Mouse (Mus musculus) hindbrain, embryonic 11.5 days (tissue): ENCODE measurements at regions not wholly inside any gene's neighbourhood (a gene's known extent, or its start where the extent isn't known, plus 50 kb on each side); places are given as distances from the start of the nearest gene placed in this dataset.

Experiments used
- ATAC-seq: fragments of 200-750 bp; cut with Nextera tagmentation; 2 replicates; pipeline ENCODE4 v1.8.0; 2017; ENCODE audit warnings: mild to moderate bottlenecking, moderate TSS enrichment, moderate library complexity; ENCODE audit not compliant: low FRiP score
- DNase-seq: peaks from one replicate; pipeline ENCODE4 v3.0.0-alpha.2; 2015; ENCODE audit warnings: low spot score
- H3K27ac ChIP-seq: fragments of 300-500 bp; sonication (generic); 2 replicates; pipeline ENCODE4 v1.5.1; 2014; ENCODE audit warnings: mild to moderate bottlenecking, low read depth, low read length
- H3K27me3 ChIP-seq: fragments of 300-500 bp; sonication (generic); 2 replicates; pipeline ENCODE4 v1.6.1; 2014; ENCODE audit warnings: mild to moderate bottlenecking, low read length, moderate library complexity, mixed read lengths; ENCODE audit not compliant: control insufficient read depth, insufficient read depth
- H3K36me3 ChIP-seq: fragments of 300-500 bp; sonication (generic); 2 replicates; pipeline ENCODE4 v1.6.1; 2014; ENCODE audit warnings: mild to moderate bottlenecking, low read length, moderate library complexity, mixed read lengths; ENCODE audit not compliant: control insufficient read depth, insufficient read depth
- H3K4me1 ChIP-seq: fragments of 300-500 bp; sonication (generic); replicated peaks from 2 replicates; pipeline ENCODE4 v1.6.1; 2014; ENCODE audit warnings: low read length, mixed read lengths; ENCODE audit not compliant: control insufficient read depth, insufficient read depth
- H3K4me2 ChIP-seq: fragments of 300-500 bp; sonication (generic); replicated peaks from 2 replicates; pipeline ENCODE4 v1.6.1; 2014; ENCODE audit warnings: mild to moderate bottlenecking, low read depth, low read length
- H3K4me3 ChIP-seq: fragments of 300-500 bp; sonication (generic); 2 replicates; pipeline ENCODE4 v1.5.1; 2014; ENCODE audit warnings: low read depth, low read length
- H3K9ac ChIP-seq: fragments of 300-500 bp; sonication (generic); 2 replicates; pipeline ENCODE4 v1.6.1; 2014; ENCODE audit warnings: low read depth, low read length
- H3K9me3 ChIP-seq: fragments of 300-500 bp; sonication (generic); 2 replicates; pipeline ENCODE4 v1.6.1; 2016; ENCODE audit warnings: low read length; ENCODE audit not compliant: control insufficient read depth
- WGBS: fragments of 180-500 bp; shearing (Covaris S2); extraction: QIAGEN DNeasy Blood & Tissue Kit; methylation state at CpG from one replicate; pipeline ENCODE4 v1.1.7; 2014; 5-methylcytosine and 5-hydroxymethylcytosine counted together

DNA sequence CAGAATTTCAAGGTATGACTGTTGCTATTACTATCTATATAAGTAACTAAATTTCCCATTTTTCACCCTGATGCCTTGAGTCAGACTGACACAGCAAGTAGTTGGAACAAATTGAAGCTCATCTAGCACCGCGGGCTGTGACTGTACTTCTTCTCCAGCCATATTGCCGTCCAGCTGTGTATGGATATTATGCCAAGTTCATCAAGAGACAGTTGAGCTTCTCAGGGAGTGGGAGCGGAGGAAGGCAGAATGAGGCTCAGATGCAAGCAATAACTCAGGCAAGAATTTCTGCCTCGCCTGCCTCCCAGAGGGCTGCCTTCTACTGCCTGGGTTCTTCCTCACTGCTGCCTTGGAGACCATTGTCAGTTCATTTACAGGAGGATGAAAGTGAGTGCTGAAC, 492.6 kb downstream of the Tox3 start:
- ATAC-seq (no peak), DNase-seq (no peak)
- WGBS, result 85% methylated on average over 5 of the region's 5 CpGs
- H3K9me3 ChIP-seq, result no peaks in the 10 kb centered on the region
- H3K27ac ChIP-seq, result no peak overlapping the region
- H3K9ac ChIP-seq, result no peak overlapping the region
- H3K27me3 ChIP-seq, result no peaks in the 10 kb centered on the region
- no peak overlapping the region for H3K4me2 ChIP-seq
- H3K4me3 ChIP-seq, result no peak overlapping the region
- no peaks in the 10 kb centered on the region for H3K4me1 ChIP-seq
- H3K36me3 ChIP-seq, result no peaks in the 10 kb centered on the region

GRCm38 (mm10) chr8:89850209-89850796, 497.8 kb downstream of the Tox3 start:
- peak; percentile 79 for DNase-seq
- no peak overlapping the region for H3K4me3 ChIP-seq
- no peak overlapping the region for H3K4me2 ChIP-seq
- no peaks in the 10 kb centered on the region for H3K9me3 ChIP-seq
- WGBS, result 48% methylated on average over 3 of the region's 3 CpGs
- peak overlapping the region; percentile 58; the same call in 1 of the 2 replicates for H3K27ac ChIP-seq
- no peak overlapping the region for H3K9ac ChIP-seq
- no peaks in the 10 kb centered on the region for H3K27me3 ChIP-seq
- H3K4me1 ChIP-seq, result 0 out of 2 replicates have a peak, but pooled peaks cover 2% of the 10 kb centered on the region
- H3K36me3 ChIP-seq, result no peaks in the 10 kb centered on the region
- peak; percentile 82; the same call in 1 of the 2 replicates for ATAC-seq

- no peaks in the 10 kb centered on the region for H3K36me3 ChIP-seq
- H3K9ac ChIP-seq, result no peak overlapping the region
- no peak overlapping the region for H3K4me2 ChIP-seq
- ATAC-seq (peak; percentile 35), DNase-seq (peak; percentile 72)
- WGBS, result 60% methylated on average over 7 of the region's 7 CpGs
- 0 out of 2 replicates have a peak, but pooled peaks cover 2% of the 10 kb centered on the region for H3K4me1 ChIP-seq
- H3K9me3 ChIP-seq, result no peaks in the 10 kb centered on the region
- H3K27me3 ChIP-seq, result no peaks in the 10 kb centered on the region
- no peak overlapping the region for H3K4me3 ChIP-seq
- H3K27ac ChIP-seq, result peak overlapping the region; percentile 58; the same call in 1 of the 2 replicates
Observed at GRCm38 (mm10) chr8:89849416-89850208, 498.5 kb downstream of the Tox3 start.

DNA sequence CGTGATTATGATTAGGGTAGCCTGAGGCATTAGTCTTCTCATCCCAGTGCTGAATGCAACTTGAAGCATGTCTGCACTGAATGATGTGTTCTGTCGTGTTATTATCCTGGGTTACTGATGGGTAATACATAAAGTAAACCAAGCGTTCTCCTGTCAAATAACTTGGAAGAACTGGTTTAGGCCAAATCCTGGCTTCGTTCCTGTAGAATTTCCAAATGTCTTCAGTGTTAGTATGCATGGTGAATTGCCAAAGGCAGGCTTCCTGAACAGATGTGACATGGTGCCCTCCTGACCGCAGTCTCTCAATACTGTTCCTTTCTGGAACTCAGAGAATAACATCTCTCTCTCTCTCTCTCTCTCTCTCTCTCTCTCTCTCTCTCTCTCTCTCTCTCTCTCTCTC, 509.6 kb downstream of the Tox3 start:
- no peak overlapping the region for H3K4me3 ChIP-seq
- ATAC-seq, result no peak

DNA sequence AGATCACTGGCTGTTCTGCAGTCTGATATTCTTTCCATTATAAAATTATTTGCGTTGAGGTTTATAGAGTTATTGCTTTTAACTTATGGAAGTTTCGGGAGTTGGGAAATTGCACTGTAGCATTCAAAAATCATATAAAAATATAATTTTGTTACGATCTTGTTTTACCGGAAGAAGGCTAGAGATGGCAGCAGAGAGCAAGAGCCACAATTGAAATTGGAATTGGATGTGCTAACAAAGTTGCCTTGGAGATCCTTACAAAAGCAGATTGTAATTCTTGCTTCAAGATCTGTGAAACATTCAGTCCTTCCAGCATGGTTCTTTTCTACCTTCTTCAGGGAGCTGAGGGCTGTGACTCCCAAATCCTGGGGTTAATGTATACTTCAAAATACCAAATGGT, 514.4 kb downstream of the Tox3 start:
- Histone ChIP-seq H3K27ac (no peak overlapping the region), H3K36me3 (no peaks in the 10 kb centered on the region), H3K4me1 (no peaks in the 10 kb centered on the region), H3K4me3 (no peak overlapping the region), H3K9me3 (no peaks in the 10 kb centered on the region), H3K9ac (no peak overlapping the region), H3K4me2 (no peak overlapping the region), H3K27me3 (no peaks in the 10 kb centered on the region)
- no peak for DNase-seq
- 80% methylated on average over 4 of the region's 4 CpGs for WGBS
- ATAC-seq, result no peak

More for the DNA sequence above, 509.6 kb downstream of the Tox3 start:
- Histone ChIP-seq H3K9ac (no peak overlapping the region), H3K4me1 (no peaks in the 10 kb centered on the region), H3K36me3 (no peaks in the 10 kb centered on the region), H3K27ac (no peak overlapping the region), H3K4me2 (no peak overlapping the region), H3K9me3 (no peaks in the 10 kb centered on the region), H3K27me3 (no peaks in the 10 kb centered on the region)
- no peak for DNase-seq
- WGBS, result 84% methylated on average over 5 of the region's 5 CpGs

DNA sequence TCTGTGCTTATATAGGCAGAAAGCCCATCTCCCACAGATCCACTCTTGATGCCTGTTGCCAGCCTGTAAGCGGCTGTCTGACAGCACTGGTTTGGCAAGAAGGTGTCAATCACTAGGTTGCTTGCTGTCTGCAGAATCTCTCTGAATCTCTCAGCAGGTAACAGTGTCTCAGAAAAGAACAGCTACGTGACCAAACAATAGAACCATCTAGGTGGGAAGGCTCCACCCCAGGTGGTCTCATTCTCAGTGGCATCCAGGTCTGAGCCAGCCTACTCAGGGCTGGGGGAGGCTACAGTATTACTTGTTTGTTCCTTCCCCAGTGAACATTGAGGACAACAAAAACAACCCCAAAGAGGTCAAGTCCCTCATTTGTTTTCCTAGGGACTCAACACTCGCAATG, 523.6 kb downstream of the Tox3 start:
- H3K4me1 ChIP-seq, result 0 out of 2 replicates have a peak, but pooled peaks cover 2% of the 10 kb centered on the region
- H3K4me3 ChIP-seq, result no peak overlapping the region
- no peak for ATAC-seq
- H3K27me3 ChIP-seq, result no peaks in the 10 kb centered on the region
- H3K27ac ChIP-seq, result no peak overlapping the region
- H3K9ac ChIP-seq, result no peak overlapping the region
- WGBS, result 11% methylated on average over 3 of the region's 3 CpGs
- H3K9me3 ChIP-seq, result no peaks in the 10 kb centered on the region
- H3K4me2 ChIP-seq, result no peak overlapping the region
- no peak for DNase-seq
- no peaks in the 10 kb centered on the region for H3K36me3 ChIP-seq

DNA sequence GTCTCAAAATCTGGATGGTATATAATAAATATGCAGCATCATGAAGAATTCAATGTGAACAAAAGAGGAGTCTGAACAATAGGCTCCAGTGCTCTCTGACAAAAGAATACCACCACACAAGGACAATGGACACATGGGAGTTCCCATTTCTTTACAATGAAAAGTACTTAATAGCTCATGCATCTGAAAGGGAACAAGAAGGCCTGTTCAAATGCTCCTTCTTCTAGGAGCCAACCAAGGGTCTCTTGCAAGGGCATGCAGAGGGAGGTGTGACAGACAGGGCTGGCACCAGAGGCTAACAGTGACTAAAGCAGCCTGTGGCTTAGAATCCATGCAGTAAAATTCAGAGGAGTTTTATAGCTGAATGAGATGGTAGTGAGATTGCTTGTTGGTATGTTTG, 524.5 kb downstream of the Tox3 start:
- Histone ChIP-seq H3K9ac (no peak overlapping the region), H3K27me3 (no peaks in the 10 kb centered on the region), H3K4me2 (no peak overlapping the region), H3K4me1 (0 out of 2 replicates have a peak, but pooled peaks cover 2% of the 10 kb centered on the region), H3K27ac (no peak overlapping the region), H3K36me3 (no peaks in the 10 kb centered on the region), H3K9me3 (no peaks in the 10 kb centered on the region), H3K4me3 (no peak overlapping the region)
- no peak for ATAC-seq
- DNase-seq, result no peak

- no peaks in the 10 kb centered on the region for H3K4me1 ChIP-seq
- no peaks in the 10 kb centered on the region for H3K27me3 ChIP-seq
- no peaks in the 10 kb centered on the region for H3K9me3 ChIP-seq
- no peak overlapping the region for H3K27ac ChIP-seq
- 84% methylated on average over 4 of the region's 4 CpGs for WGBS
- no peaks in the 10 kb centered on the region for H3K36me3 ChIP-seq
- no peak overlapping the region for H3K4me2 ChIP-seq
- DNase-seq (no peak), ATAC-seq (no peak)
- no peak overlapping the region for H3K9ac ChIP-seq
- H3K4me3 ChIP-seq, result no peak overlapping the region
Observed at GRCm38 (mm10) chr8:89812036-89812711, 536.0 kb downstream of the Tox3 start.
